Mouse (Mus musculus) embryonic fibroblast, embryonic 13.5 days (primary cell): ENCODE measurements around the gene Gm9044.
"Not testable (repeated sequence)": the region's sequence is repeated elsewhere in the genome, so short reads cannot be mapped to it uniquely, and the experiment has no call there.

ENCODE experiments used
- CTCF ChIP-seq: IDR thresholded peaks from 2 replicates; pipeline ENCODE4 v1.5.1; 2011; ENCODE audit warnings: mild to moderate bottlenecking, control low read depth, low read length, moderate library complexity, borderline replicate concordance; ENCODE audit not compliant: insufficient read depth
- POLR2A ChIP-seq: IDR thresholded peaks from 2 replicates; pipeline ENCODE4 v1.6.1; 2011; ENCODE audit warnings: low read depth, mild to moderate bottlenecking, control low read depth, low read length, moderate library complexity

- TF ChIP-seq CTCF, POLR2A: not testable (repeated sequence)
Measured at GRCm38 (mm10) chr10:118283016-118283415, 49.2 kb downstream of the Gm9044 start.
